In the genomic region with DNA sequence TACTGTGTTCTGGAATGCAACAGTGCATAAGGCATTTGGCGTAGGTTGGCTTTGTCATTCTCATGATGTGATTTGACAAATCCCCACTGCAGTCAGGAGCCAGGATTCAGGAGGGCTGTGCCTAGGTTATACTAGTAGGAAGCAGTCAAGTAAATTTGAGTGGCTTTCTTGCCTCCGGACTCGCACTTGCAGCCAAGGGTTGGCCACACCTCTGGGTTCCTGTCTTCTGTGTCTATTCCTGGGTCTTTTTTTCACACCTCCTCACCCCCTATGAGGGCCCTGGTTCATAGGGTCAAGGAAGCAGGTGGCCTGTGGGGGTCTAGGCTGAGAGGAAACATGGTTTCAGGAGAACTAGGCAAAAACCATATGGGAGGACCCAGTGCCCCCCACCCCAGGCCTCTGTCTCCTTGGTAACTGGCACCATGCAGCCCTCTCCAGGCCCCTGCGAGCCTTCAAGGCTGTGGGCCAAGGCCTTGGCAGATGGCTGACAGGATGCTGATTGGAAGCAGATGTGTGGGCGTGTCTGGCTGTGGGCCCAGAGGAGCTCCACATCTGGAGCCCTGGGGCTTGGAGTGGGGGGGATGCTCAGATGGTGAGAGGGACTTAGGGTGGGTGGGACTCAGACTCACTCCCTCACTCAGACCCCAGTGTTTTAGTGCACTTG, we compare ENCODE assay signal across 8 mouse cellular contexts.
DNase-seq lines count a peak whose midpoint lies in the region; ATAC-seq and TF ChIP-seq lines count a peak whose summit lies in the region.

No protein-coding gene starts in this region.

- TF ChIP-seq EP300 in heart, adult 2 months (IDR thresholded peaks at IDR 0.05; ENCODE audit: insufficient read depth, low read depth, low read length): peak; percentile 73; the same call in 1 of the 2 replicates

- H3K27ac ChIP-seq in embryonic facial prominence, embryonic 10.5 days (replicated peaks): peak overlapping the region; percentile 62
- peak overlapping the region; percentile 58 for H3K27ac ChIP-seq in heart, adult 2 months
- peak overlapping the region; percentile 14; the same call in 1 of the 2 replicates for H3K27ac ChIP-seq in intestine, embryonic 16.5 days (ENCODE audit: low read length)
- peak overlapping the region; percentile 55 for H3K27ac ChIP-seq in stomach, embryonic 15.5 days

- H3K4me2 ChIP-seq in intestine, embryonic 16.5 days (ENCODE audit: low read depth, low read length): no peak overlapping the region
- H3K4me2 ChIP-seq in stomach, embryonic 15.5 days: no peak overlapping the region

- H3K36me3 ChIP-seq in embryonic facial prominence, embryonic 10.5 days (replicated peaks): no peaks in the 10 kb centered on the region
- H3K36me3 ChIP-seq in heart, adult 2 months (ENCODE audit: control insufficient read depth, insufficient read depth, low read length): no peaks in the 10 kb centered on the region; the same call in 1 of the 2 replicates
- H3K36me3 ChIP-seq in intestine, embryonic 16.5 days (ENCODE audit: control insufficient read depth, insufficient read depth, low read length): no peaks in the 10 kb centered on the region
- H3K36me3 ChIP-seq in stomach, embryonic 15.5 days: no peaks in the 10 kb centered on the region

- H3K27me3 ChIP-seq in embryonic facial prominence, embryonic 10.5 days (replicated peaks; ENCODE audit: low read depth, poor library complexity, severe bottlenecking): no peaks in the 10 kb centered on the region
- H3K27me3 ChIP-seq in heart, adult 2 months (ENCODE audit: control insufficient read depth, insufficient read depth, low read length): no peaks in the 10 kb centered on the region
- no peaks in the 10 kb centered on the region for H3K27me3 ChIP-seq in intestine, embryonic 16.5 days (replicated peaks; ENCODE audit: control insufficient read depth, insufficient read depth, low read length)
- H3K27me3 ChIP-seq in stomach, embryonic 15.5 days (replicated peaks): no peaks in the 10 kb centered on the region

- ATAC-seq in intestine, embryonic 16.5 days: peak; percentile 86
- peak; percentile 77 for ATAC-seq in stomach, embryonic 15.5 days (ENCODE audit: insufficient read depth, low FRiP score, low read depth)

- no peaks in the 10 kb centered on the region for H3K79me2 ChIP-seq in heart, adult 2 months (replicated peaks; ENCODE audit: control insufficient read depth, insufficient read depth, low read length)

- peak overlapping the region; percentile 11; the same call in 1 of the 2 replicates for H3K4me3 ChIP-seq in embryonic facial prominence, embryonic 10.5 days
- H3K4me3 ChIP-seq in heart, adult 2 months: no peak overlapping the region
- H3K4me3 ChIP-seq in intestine, embryonic 16.5 days (ENCODE audit: low read length): no peak overlapping the region
- H3K4me3 ChIP-seq in stomach, embryonic 15.5 days (replicated peaks): no peak overlapping the region

- no peaks in the 10 kb centered on the region for H3K9me3 ChIP-seq in embryonic facial prominence, embryonic 10.5 days
- no peaks in the 10 kb centered on the region for H3K9me3 ChIP-seq in intestine, embryonic 16.5 days (ENCODE audit: control insufficient read depth, low read length)
- H3K9me3 ChIP-seq in stomach, embryonic 15.5 days: no peaks in the 10 kb centered on the region

- peaks cover 56% of the 10 kb centered on the region for H3K4me1 ChIP-seq in embryonic facial prominence, embryonic 10.5 days
- peaks cover 14% of the 10 kb centered on the region for H3K4me1 ChIP-seq in heart, adult 2 months (ENCODE audit: control insufficient read depth, insufficient read depth, low read length)
- peaks cover 24% of the 10 kb centered on the region for H3K4me1 ChIP-seq in intestine, embryonic 16.5 days (ENCODE audit: control insufficient read depth, insufficient read depth, low read length)
- H3K4me1 ChIP-seq in stomach, embryonic 15.5 days: peaks cover 31% of the 10 kb centered on the region

- no peak overlapping the region for H3K9ac ChIP-seq in heart, adult 2 months (ENCODE audit: low read depth, low read length)
- H3K9ac ChIP-seq in intestine, embryonic 16.5 days (ENCODE audit: low read depth, low read length): no peak overlapping the region
- H3K9ac ChIP-seq in stomach, embryonic 15.5 days: no peak overlapping the region

- intact Hi-C loops in heart, adult 2 months (cut with DNase I): no loop called here

- 50% methylated on average over 5 of the region's 5 CpGs for WGBS in embryonic facial prominence, embryonic 10.5 days
- WGBS in heart, adult 2 months: 27% methylated on average over 5 of the region's 5 CpGs
- 44% methylated on average over 5 of the region's 5 CpGs for WGBS in intestine, embryonic 16.5 days
- WGBS in stomach, embryonic 15.5 days: 44% methylated on average over 5 of the region's 5 CpGs

- TF ChIP-seq POLR2A in heart, adult 2 months (IDR thresholded peaks at IDR 0.05; ENCODE audit: insufficient read depth, low read depth, low read length): no peak

- peak; percentile 47 for DNase-seq in adrenal gland, adult 8-10 months
- DNase-seq in embryonic facial prominence, embryonic 10.5 days (ENCODE audit: low spot score): peak; percentile 91
- DNase-seq in heart, adult 2 months: peak; percentile 83 to 86
- peak; percentile 87 for DNase-seq in lung, postnatal 10 days
- DNase-seq in frontal cortex, adult 2 months (ENCODE audit: extremely low spot score in 1 of 2, low spot score in 1 of 2): no peak
- no peak for DNase-seq in spleen, adult 12 weeks (ENCODE audit: low spot score)

- TF ChIP-seq CTCF in heart, adult 2 months (IDR thresholded peaks at IDR 0.05): no peak

Comparison
In these comparisons a context has a peak if more than half of its experiments do, and no peak if none do; other contexts are left out.
1. DNase-seq: peak in adrenal gland, adult 8-10 months (single experiment), embryonic facial prominence, embryonic 10.5 days (single experiment), heart, adult 2 months (2 of 2) and lung, postnatal 10 days (single experiment); none in frontal cortex, adult 2 months (0 of 2) and spleen, adult 12 weeks (single experiment).
2. Peak in every context shown above with its lines, with median percentiles within 50 percentile points of each other: H3K27ac ChIP-seq.